Mouse (Mus musculus): ENCODE data around the gene Ucma.
"Not testable (repeated sequence)": the region's sequence is repeated elsewhere in the genome, so short reads cannot be mapped to it uniquely, and the experiment has no call there.

Gene Ucma

GRCm38 (mm10) chr2:4975807-4976206 is at the start of gene Ucma:
TSS of gene Ucma (plus strand) at chr2:4976122.
- DNase-seq: no peak

DNA sequence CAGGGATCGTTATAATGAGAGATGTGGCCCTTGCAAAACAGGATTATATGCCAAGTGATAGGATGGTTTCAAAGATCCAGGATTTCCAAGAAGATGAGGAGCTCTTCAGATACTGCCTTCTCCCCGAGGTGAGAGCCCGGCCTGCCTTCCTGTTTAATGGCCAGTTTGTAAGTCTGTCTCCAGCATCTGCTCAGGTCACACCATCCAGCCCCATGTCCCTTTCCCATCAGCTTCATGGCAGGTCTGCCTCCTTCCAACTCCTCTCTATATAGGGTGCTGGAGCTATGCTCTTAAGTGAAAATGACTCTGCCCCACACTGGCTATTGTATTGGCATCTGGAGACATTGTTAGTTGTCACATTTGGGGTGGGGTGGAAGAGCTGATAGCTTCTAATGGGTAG is 48.5 kb upstream of the Ucma start:
- DNase-seq: no peak

DNA sequence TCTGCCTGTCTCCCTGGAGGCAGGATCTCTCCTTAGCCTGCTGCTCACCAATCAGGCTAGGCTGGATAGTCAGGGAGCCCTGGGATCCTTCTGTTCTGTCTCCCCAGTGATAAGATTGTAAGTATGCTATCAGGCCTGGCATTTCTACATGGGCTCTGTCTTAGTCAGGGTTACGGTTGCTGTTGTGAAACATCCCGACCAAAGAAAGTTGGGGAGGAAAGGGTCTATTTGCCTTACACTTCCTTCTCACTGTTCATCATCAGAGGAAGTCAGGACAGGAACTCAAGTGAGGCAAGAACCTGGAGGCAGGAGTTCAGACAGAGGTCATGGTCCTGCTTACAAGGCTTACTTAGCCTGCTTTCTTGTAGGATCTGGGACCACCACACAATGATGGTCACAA is 46.7 kb upstream of the Ucma start:
- DNase-seq: no peak

DNA sequence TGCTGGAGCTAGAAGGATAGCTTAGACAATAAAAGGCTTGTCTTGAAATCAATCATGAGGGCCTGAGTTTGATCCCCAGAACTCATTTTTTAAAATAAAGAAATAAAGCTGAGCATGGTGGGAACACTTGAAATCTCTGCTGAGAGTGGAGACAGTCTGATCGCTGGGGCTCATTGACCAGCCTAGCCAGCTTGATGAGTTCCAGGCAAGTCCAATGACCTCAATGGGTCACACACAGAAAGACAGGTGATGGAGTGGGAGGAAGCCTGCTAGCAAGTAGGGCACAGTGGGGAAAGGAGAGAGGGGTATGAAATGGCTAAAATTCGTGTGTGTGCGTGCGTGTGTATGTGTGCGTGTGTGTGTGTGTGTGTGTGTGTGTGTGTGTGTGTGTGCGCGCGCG is 41.4 kb upstream of the Ucma start:
- DNase-seq: no peak

GRCm38 (mm10) chr2:4937931-4938330 is 38.0 kb upstream of the Ucma start:
- DNase-seq: no peak

DNA sequence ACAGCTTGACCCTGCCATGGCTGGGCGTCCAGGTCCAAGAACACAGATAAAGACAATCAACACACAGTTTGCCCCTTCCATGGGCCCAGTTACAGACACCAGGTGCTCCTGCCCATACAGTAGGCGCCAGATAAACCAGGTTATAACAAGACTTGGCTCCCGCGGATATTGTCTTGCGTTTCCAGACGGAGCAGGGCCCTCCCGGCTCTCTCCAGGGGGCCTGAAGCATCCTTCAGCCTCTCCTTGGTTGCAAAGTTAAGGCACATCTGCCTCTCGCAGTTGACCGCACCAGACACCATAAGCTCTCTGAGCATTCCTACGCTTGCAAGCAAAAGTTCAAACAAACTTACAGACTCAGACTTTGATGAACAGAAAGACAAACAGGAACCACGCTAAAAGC is 35.1 kb upstream of the Ucma start:
- DNase-seq: no peak

DNA sequence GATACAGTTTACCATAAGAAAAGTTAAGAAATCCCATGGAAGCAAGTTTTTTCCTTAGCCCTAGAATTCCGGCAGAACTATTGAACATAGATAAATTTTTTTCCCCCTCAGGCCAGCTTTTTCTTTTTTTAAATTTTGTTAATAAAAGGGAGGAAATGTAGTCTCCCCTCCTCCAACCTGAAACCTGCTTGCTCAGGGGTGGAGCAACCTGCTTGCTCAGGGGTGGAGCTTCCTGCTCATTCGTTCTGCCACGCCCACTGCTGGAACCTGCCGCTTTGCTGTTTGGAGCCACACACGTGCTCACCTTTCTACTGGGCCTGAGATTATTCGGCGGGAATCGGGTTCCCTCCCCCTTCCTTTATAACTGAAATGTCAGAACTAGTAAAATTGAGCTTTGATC is 26.2 kb upstream of the Ucma start:
- DNase-seq: not testable (repeated sequence)

DNA sequence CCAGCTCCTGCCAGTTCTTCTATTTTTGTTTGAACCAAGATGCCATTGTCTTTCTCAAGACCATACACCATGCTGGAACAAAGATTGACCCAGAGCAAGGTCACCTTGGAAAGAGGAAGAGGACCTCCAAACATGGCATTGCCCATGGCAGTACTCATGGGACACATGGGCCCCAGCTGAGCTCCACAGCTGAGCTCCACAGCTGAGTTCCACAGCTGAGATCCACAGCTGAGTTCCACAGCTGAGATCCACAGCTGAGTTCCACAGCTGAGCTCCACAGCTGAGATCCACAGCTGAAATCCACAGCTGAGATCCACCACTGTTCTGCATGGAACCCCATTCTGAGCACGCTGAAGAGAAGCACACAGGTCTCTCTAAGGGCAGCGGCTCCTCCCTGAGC is 24.9 kb upstream of the Ucma start:
- no peak for DNase-seq

GRCm38 (mm10) chr2:4954216-4954760 is 21.6 kb upstream of the Ucma start:
- DNase-seq: no peak

GRCm38 (mm10) chr2:4958039-4958438 is 17.9 kb upstream of the Ucma start:
- no peak for DNase-seq

GRCm38 (mm10) chr2:4967806-4968205 is 8.1 kb upstream of the Ucma start:
- no peak for DNase-seq

DNA sequence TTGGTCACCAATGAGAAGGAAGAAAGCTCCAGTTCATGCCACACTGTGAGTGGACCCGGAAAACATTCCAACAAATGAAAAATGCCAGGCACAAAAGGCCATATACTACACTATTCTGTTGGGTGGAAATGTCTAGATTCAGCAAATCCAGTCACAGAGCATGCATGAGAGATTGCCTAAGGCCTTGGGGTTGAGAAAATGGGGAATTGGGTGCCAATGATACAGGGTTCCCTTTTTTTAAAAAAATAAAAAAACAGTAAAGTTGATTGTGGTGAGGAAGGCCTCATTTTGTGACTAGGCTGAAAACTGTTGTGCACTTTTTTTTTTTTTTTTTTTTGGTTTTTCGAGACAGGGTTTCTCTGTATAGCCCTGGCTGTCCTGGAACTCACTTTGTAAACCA is 6.8 kb upstream of the Ucma start:
- no peak for DNase-seq

- no peak for DNase-seq
Observed at GRCm38 (mm10) chr2:4978091-4978490, 2.2 kb downstream of the Ucma start.

DNA sequence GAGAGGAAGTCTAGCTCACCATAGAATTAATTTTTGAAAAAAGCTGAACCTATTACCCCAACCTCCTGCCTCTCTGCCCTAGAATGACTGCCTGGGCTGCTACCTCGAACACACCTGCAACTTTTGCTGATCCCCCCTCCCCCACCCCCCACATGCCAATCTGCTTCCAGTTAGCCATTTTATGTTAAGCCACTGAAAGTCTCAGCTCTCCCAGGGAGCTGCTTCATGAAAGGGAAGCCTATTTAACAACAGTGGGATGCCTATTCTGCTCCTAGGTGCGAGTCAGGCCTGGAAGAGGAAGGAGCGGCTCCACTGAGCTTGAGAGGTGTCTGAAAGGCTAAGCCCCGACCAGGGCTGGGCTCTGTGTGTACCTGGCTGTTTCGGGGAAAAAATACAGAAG is 8.1 kb downstream of the Ucma start:
- DNase-seq: no peak

DNA sequence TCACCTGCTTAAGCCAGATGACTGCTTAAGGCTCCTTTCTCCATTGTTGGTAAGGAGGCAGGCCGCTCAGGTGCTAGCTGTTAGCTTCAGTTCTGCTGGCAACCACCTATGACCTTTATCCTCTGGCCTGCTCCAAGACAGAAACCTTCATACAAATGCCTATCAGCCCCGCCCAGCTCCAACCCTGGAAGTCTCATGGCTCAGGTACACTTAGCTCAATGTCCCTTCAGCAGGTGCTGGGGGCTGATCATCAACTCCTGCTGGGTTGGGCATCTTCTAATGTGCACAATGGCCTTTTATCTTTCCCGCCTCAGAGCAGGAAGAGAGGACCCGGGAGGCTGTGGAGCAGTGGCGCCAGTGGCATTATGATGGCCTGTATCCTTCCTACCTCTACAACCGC is 9.1 kb downstream of the Ucma start:
- DNase-seq: no peak

- no peak for DNase-seq
Observed at GRCm38 (mm10) chr2:4986798-4987197, 10.9 kb downstream of the Ucma start.

DNA sequence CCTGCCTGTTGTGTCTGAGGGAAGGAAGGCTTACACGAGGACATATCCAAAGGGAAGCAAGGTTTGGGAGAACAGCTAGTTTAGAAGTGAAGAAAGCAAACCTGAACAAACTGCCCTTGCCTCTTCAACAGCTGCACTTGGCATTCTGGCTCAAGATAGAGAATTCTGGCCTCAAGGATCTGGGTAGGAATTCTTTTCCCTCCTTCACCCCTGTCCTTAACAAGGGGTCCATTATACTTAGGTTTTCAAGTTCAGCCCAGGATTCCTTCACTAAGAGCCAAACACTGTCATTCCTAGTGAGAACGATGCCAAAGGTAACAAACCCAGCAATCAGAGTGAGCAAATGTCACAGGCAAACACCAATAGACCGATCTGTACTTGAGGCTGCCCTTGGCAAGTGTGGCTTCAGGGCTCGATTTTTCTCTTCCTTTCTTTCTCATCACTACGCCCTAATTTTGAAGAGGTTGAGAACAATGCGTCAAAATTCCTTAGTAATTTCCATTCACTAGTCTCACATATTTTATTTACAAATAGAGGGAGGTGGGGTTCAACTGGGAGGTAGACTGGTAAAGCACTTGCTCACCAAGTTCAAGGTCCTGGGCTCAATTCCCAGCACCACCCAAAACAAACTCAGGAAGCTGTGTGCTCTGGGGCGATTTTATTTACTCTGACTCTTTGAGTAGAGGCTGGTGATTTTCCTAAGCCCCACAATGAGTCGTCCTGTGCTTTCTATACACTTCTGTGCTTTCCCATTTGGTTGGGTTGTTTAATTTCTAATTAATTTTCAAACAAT is 11.7 kb downstream of the Ucma start:
- no peak for DNase-seq

- no peak for DNase-seq
Observed at GRCm38 (mm10) chr2:4988826-4989424, 13.0 kb downstream of the Ucma start.

- DNase-seq: no peak
Observed at GRCm38 (mm10) chr2:4993584-4993983, 17.7 kb downstream of the Ucma start.

- no peak for DNase-seq
Observed at GRCm38 (mm10) chr2:4994436-4994835, 18.5 kb downstream of the Ucma start.

DNA sequence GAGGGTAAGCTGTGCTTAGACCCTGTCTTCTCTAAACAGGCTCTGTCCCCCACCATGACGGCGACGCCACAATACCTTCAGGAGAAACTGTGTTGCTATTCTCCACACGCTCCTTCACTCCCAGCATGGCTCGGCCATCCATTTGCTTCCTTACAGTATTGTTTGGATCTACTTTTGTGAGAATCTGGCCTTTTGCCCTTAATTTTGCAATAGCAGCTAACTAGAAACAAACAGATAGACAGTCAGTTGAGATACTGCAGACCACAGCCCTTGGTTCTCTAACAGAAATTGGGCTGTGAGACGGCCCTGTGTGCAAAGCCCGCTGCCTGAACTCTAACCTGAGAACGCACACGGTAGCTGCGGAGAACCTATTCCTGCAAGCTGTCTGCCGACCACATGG is 19.7 kb downstream of the Ucma start:
- no peak for DNase-seq

- DNase-seq: no peak
Observed at GRCm38 (mm10) chr2:4996421-4996824, 20.5 kb downstream of the Ucma start.

- DNase-seq: no peak
Observed at GRCm38 (mm10) chr2:4998905-4999304, 23.0 kb downstream of the Ucma start.

DNA sequence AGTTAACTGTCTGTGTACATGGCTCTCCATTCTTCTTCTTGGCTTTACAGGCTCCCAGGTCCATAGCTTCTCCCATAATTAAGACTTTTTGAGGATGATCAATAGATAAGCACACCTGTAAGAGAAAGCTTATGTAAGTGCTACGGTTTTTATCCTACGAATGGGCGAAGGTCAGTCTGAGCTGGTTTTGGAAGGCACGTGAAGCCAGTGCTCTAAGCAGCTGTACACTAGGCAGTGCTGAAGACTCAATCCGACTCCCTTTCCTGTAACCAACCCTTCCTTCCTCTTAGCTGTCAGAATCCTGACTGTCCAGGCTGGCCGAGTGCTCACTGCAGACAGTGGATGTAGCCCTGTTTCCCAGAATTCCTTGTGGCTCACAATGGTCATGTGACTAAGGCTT is 25.3 kb downstream of the Ucma start:
- no peak for DNase-seq

DNA sequence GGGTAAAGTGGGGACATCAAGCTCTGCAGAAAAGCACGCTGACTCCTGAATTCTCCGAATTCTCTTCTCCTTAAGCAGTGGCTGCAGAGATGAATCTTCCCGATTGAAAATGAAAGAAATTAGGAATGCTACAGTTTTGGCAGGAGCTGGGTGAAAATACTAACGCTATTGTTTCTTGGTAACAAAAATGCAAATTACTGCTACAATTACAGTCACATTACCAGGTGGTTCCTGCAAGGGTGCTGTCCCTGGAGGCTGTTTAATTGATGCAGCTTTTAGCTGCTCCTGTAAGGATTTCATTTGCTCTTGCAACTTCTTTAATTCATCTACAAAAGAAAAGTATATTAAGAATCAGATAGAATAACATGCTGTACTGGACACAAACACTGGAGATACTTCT is 31.2 kb downstream of the Ucma start:
- no peak for DNase-seq
